Mouse (Mus musculus): Measurements from ENCODE around the gene Narf.

DNA sequence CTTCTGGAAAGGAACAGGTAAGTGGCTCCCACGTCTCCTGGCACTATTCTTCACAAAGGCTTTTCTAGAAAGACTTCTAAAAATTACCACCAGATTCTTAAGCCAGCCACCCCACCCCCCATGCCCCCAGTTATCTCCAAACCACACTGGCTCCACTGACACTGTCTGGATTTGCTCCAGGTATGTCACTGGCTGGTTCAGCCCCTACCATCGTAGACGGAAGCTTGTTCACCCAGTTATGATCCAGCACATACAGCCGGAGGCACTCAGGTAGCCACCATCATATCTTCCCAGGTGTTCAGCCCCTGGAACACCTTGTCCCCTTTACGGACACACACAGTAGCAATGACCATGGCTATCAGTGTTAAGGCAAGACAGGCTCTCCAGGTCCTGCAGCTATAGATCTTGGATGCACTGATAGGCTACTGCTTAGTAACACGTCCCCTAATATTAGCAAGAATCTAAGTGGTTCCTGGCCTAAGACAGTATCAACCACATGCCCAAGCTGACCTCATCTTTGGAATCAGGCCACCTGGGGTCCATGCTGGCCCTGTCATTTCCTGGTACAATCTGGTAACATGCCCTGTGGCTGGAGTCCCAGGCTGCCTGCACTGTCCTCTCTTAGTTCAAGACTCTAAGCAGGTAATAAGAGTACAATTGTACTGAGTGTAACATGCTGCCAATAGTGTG lies 15.6 kb upstream of the Narf start:
- no peak for TF ChIP-seq FOSL1 (IDR thresholded peaks at IDR 0.05; ENCODE audit: insufficient read depth, low read length, poor library complexity, severe bottlenecking)
- TF ChIP-seq CTCF (IDR thresholded peaks at IDR 0.05; ENCODE audit: control insufficient read depth, insufficient read depth, insufficient read length): no peak

All from C2C12 (cell line).